Mouse (Mus musculus) T-helper 2 cell (primary cell): ENCODE data around the gene Bcl2l12.

ENCODE experiments used
- in situ Hi-C: fragments of 300-600 bp; cut with MboI, MseI; formaldehyde crosslinking; loops from one replicate; pipeline ENCODE4 v1.15.1; 2025; ENCODE audit warnings: high pct_unique_total_duplicates

The Bcl2l12 gene

GRCm38 (mm10) chr7:44986879-44987718 is 11.4 kb downstream of the Bcl2l12 start:
- in situ Hi-C loops = no loop called here

GRCm38 (mm10) chr7:44986192-44986878 is 12.2 kb downstream of the Bcl2l12 start, which contains the start of gene Prmt1:
Prmt1 (minus strand) TSS chr7:44986568.
- in situ Hi-C loops = no loop called here

- in situ Hi-C loops = no loop called here
Measured at GRCm38 (mm10) chr7:44985595-44986191, 12.8 kb downstream of the Bcl2l12 start.

- in situ Hi-C loops = no loop called here
Measured at GRCm38 (mm10) chr7:44984833-44985164, 13.7 kb downstream of the Bcl2l12 start.

GRCm38 (mm10) chr7:44983944-44984832 is 14.3 kb downstream of the Bcl2l12 start:
- in situ Hi-C loops = no loop called here

GRCm38 (mm10) chr7:44983085-44983484 is 15.4 kb downstream of the Bcl2l12 start:
- in situ Hi-C loops = no loop called here

- in situ Hi-C loops = no loop called here
Measured at GRCm38 (mm10) chr7:44981539-44981938, 17.0 kb downstream of the Bcl2l12 start.

GRCm38 (mm10) chr7:44978300-44978699 is 20.2 kb downstream of the Bcl2l12 start:
- in situ Hi-C loops = no loop called here

GRCm38 (mm10) chr7:44975117-44975419 is 23.4 kb downstream of the Bcl2l12 start:
- in situ Hi-C loops = no loop called here

- in situ Hi-C loops = no loop called here
Measured at GRCm38 (mm10) chr7:44974383-44975116, 24.0 kb downstream of the Bcl2l12 start, which contains the start of gene Cpt1c. Cpt1c (minus strand) TSS chr7:44974851.

- in situ Hi-C loops = no loop called here
Measured at GRCm38 (mm10) chr7:44973415-44974130, 24.9 kb downstream of the Bcl2l12 start.

GRCm38 (mm10) chr7:44971142-44971541 is 27.4 kb downstream of the Bcl2l12 start:
- in situ Hi-C loops = no loop called here

- in situ Hi-C loops = no loop called here
Measured at GRCm38 (mm10) chr7:44970231-44970691, 28.3 kb downstream of the Bcl2l12 start.

- in situ Hi-C loops = no loop called here
Measured at GRCm38 (mm10) chr7:44966638-44967037, 31.9 kb downstream of the Bcl2l12 start.

- in situ Hi-C loops = no loop called here
Measured at GRCm38 (mm10) chr7:44965975-44966374, 32.5 kb downstream of the Bcl2l12 start.

GRCm38 (mm10) chr7:44964990-44965389 is 33.5 kb downstream of the Bcl2l12 start:
- in situ Hi-C loops = no loop called here

- in situ Hi-C loops = no loop called here
Measured at GRCm38 (mm10) chr7:44962831-44963230, 35.7 kb downstream of the Bcl2l12 start.

- in situ Hi-C loops = no loop called here
Measured at GRCm38 (mm10) chr7:44962337-44962736, 36.2 kb downstream of the Bcl2l12 start.

GRCm38 (mm10) chr7:44960512-44960910 is 38.0 kb downstream of the Bcl2l12 start:
- in situ Hi-C loops = no loop called here

- in situ Hi-C loops = loop anchor here (5.0 to 10.0 kb wide), 2 partner anchors 43 to 235 kb away; no protein-coding TSS in a partner anchor
Measured at GRCm38 (mm10) chr7:44959874-44960511, 38.5 kb downstream of the Bcl2l12 start.
